Mouse (Mus musculus): ENCODE data around the gene Foxf1. TPM values are rescaled to one million over a fixed set of nuclear protein-coding genes. Genes with fewer than 3 reads are reported as not detected.

Gene Foxf1
- total RNA-seq (2014; fragmentation: Nextera tagmentation): not detected in 2 replicates
- 0.11 and 0.12 TPM in 2 replicates for total RNA-seq (2017)
- not detected in 2 replicates for polyA plus RNA-seq (2012)

GRCm38 (mm10) chr8:121084210-121084951 lies at the start of gene Foxf1:
Gene Foxf1, plus strand, starts transcription at chr8:121084386.
- H3K4me1 ChIP-seq (ENCODE audit: insufficient read depth, low read depth, low read length): no peaks in the 10 kb centered on the region
- H3K9me3 ChIP-seq (replicated peaks): peaks cover 81% of the 10 kb centered on the region
- DNase-seq (ENCODE audit: low spot score): no peak
- ATAC-seq (ENCODE audit: extremely low read depth, insufficient number of reproducible peaks, low FRiP score, poor library complexity, severe bottlenecking): no peak
- H3K4me3 ChIP-seq (ENCODE audit: low read depth, low read length): peak within 1 kb of the TSS; percentile 30; the same call in 1 of the 2 replicates
- no peaks in the 10 kb centered on the region for H3K36me3 ChIP-seq (replicated peaks)
- TF ChIP-seq TAL1 (conservative IDR thresholded peaks at IDR 0.05; ENCODE audit: low read depth, low read length) (no peak), CTCF (IDR thresholded peaks at IDR 0.05; ENCODE audit: low read depth, low read length) (no peak), POLR2AphosphoS5 (IDR thresholded peaks at IDR 0.05; ENCODE audit: insufficient replicate concordance, low read depth, low read length) (no peak)
- peaks cover 11% of the 10 kb centered on the region; the same call in 1 of the 2 replicates for H3K27me3 ChIP-seq (ENCODE audit: insufficient read depth, low read length)

GRCm38 (mm10) chr8:121035611-121036010 lies 48.6 kb upstream of the Foxf1 start:
- Histone ChIP-seq H3K4me3 (ENCODE audit: low read depth, low read length) (no peak overlapping the region), H3K4me1 (ENCODE audit: insufficient read depth, low read depth, low read length) (no peaks in the 10 kb centered on the region), H3K36me3 (replicated peaks) (no peaks in the 10 kb centered on the region), H3K9me3 (replicated peaks) (peaks cover 95% of the 10 kb centered on the region), H3K27me3 (ENCODE audit: insufficient read depth, low read length) (no peaks in the 10 kb centered on the region)
- DNase-seq (ENCODE audit: low spot score) (no peak), ATAC-seq (ENCODE audit: extremely low read depth, insufficient number of reproducible peaks, low FRiP score, poor library complexity, severe bottlenecking) (no peak)
- no peak for TF ChIP-seq TAL1 (conservative IDR thresholded peaks at IDR 0.05; ENCODE audit: low read depth, low read length)
- no peak for TF ChIP-seq GATA2 (IDR thresholded peaks at IDR 0.05; ENCODE audit: borderline replicate concordance, low read depth, low read length)
- no peak for TF ChIP-seq CTCF (IDR thresholded peaks at IDR 0.05; ENCODE audit: low read depth, low read length)
- TF ChIP-seq GATA1 (IDR thresholded peaks at IDR 0.05; ENCODE audit: borderline replicate concordance, low read length): no peak
- TF ChIP-seq POLR2AphosphoS5 (IDR thresholded peaks at IDR 0.05; ENCODE audit: insufficient replicate concordance, low read depth, low read length): no peak

GRCm38 (mm10) chr8:121043719-121044440 lies 40.3 kb upstream of the Foxf1 start:
- TF ChIP-seq CTCF (IDR thresholded peaks at IDR 0.05; ENCODE audit: low read depth, low read length) (no peak), TAL1 (conservative IDR thresholded peaks at IDR 0.05; ENCODE audit: low read depth, low read length) (no peak), POLR2AphosphoS5 (IDR thresholded peaks at IDR 0.05; ENCODE audit: insufficient replicate concordance, low read depth, low read length) (no peak), GATA1 (IDR thresholded peaks at IDR 0.05; ENCODE audit: borderline replicate concordance, low read length) (no peak), GATA2 (IDR thresholded peaks at IDR 0.05; ENCODE audit: borderline replicate concordance, low read depth, low read length) (no peak)
- DNase-seq (ENCODE audit: low spot score): no peak
- no peak overlapping the region; the same call in 1 of the 2 replicates for H3K4me3 ChIP-seq (ENCODE audit: low read depth, low read length)

GRCm38 (mm10) chr8:121047441-121047840 lies 36.7 kb upstream of the Foxf1 start:
- no peak for ATAC-seq (ENCODE audit: extremely low read depth, insufficient number of reproducible peaks, low FRiP score, poor library complexity, severe bottlenecking)
- Histone ChIP-seq H3K4me3 (ENCODE audit: low read depth, low read length) (no peak overlapping the region; the same call in 1 of the 2 replicates), H3K27me3 (ENCODE audit: insufficient read depth, low read length) (no peaks in the 10 kb centered on the region), H3K4me1 (ENCODE audit: insufficient read depth, low read depth, low read length) (no peaks in the 10 kb centered on the region), H3K36me3 (replicated peaks) (no peaks in the 10 kb centered on the region), H3K9me3 (replicated peaks) (peaks cover 78% of the 10 kb centered on the region)
- TF ChIP-seq GATA2 (IDR thresholded peaks at IDR 0.05; ENCODE audit: borderline replicate concordance, low read depth, low read length) (no peak), GATA1 (IDR thresholded peaks at IDR 0.05; ENCODE audit: borderline replicate concordance, low read length) (no peak), POLR2AphosphoS5 (IDR thresholded peaks at IDR 0.05; ENCODE audit: insufficient replicate concordance, low read depth, low read length) (no peak)
- DNase-seq (ENCODE audit: low spot score): no peak

More at GRCm38 (mm10) chr8:121043719-121044440, 40.3 kb upstream of the Foxf1 start:
- Histone ChIP-seq H3K4me1 (ENCODE audit: insufficient read depth, low read depth, low read length) (no peaks in the 10 kb centered on the region), H3K36me3 (replicated peaks) (no peaks in the 10 kb centered on the region), H3K27me3 (ENCODE audit: insufficient read depth, low read length) (no peaks in the 10 kb centered on the region), H3K9me3 (replicated peaks) (peaks cover 88% of the 10 kb centered on the region)
- no peak for ATAC-seq (ENCODE audit: extremely low read depth, insufficient number of reproducible peaks, low FRiP score, poor library complexity, severe bottlenecking)

GRCm38 (mm10) chr8:121058081-121058480 lies 26.1 kb upstream of the Foxf1 start:
- Histone ChIP-seq H3K4me3 (ENCODE audit: low read depth, low read length) (no peak overlapping the region), H3K4me1 (ENCODE audit: insufficient read depth, low read depth, low read length) (no peaks in the 10 kb centered on the region), H3K27me3 (ENCODE audit: insufficient read depth, low read length) (no peaks in the 10 kb centered on the region; the same call in 1 of the 2 replicates), H3K36me3 (replicated peaks) (no peaks in the 10 kb centered on the region), H3K9me3 (replicated peaks) (peaks cover 73% of the 10 kb centered on the region)
- DNase-seq (ENCODE audit: low spot score): no peak
- TF ChIP-seq TAL1 (conservative IDR thresholded peaks at IDR 0.05; ENCODE audit: low read depth, low read length) (no peak), POLR2AphosphoS5 (IDR thresholded peaks at IDR 0.05; ENCODE audit: insufficient replicate concordance, low read depth, low read length) (no peak)
- ATAC-seq (ENCODE audit: extremely low read depth, insufficient number of reproducible peaks, low FRiP score, poor library complexity, severe bottlenecking): no peak

GRCm38 (mm10) chr8:121059098-121059497 lies 25.1 kb upstream of the Foxf1 start:
- Histone ChIP-seq H3K36me3 (replicated peaks) (no peaks in the 10 kb centered on the region), H3K4me1 (ENCODE audit: insufficient read depth, low read depth, low read length) (no peaks in the 10 kb centered on the region), H3K27me3 (ENCODE audit: insufficient read depth, low read length) (no peaks in the 10 kb centered on the region; the same call in 1 of the 2 replicates), H3K4me3 (ENCODE audit: low read depth, low read length) (no peak overlapping the region), H3K9me3 (replicated peaks) (peaks cover 81% of the 10 kb centered on the region)
- no peak for TF ChIP-seq GATA1 (IDR thresholded peaks at IDR 0.05; ENCODE audit: borderline replicate concordance, low read length)
- no peak for DNase-seq (ENCODE audit: low spot score)
- no peak for ATAC-seq (ENCODE audit: extremely low read depth, insufficient number of reproducible peaks, low FRiP score, poor library complexity, severe bottlenecking)
